Comparison of ENCODE assay signal across 10 mouse cellular contexts in genomic region chr10:61919924-61920654, GRCm38 (mm10). TPM values are rescaled to one million over a fixed set of nuclear protein-coding genes. Genes with fewer than 3 reads are reported as not detected.
DNase-seq lines count a peak whose midpoint lies in the region; ATAC-seq and TF ChIP-seq lines count a peak whose summit lies in the region.
"Had no signal": no experiment of that assay in that cellular context is flagged by ENCODE, and none has a peak within 500 bp of the region (broad histone marks: within the 10 kb centered on the region; RNA-seq: fewer than 3 reads in every experiment).

No protein-coding gene starts in this region.

- peak; percentile 71 for ATAC-seq in kidney, embryonic 14.5 days (ENCODE audit: low FRiP score, low TSS enrichment)
- ATAC-seq in common myeloid progenitor, adult 5-6 weeks (replicated peaks; ENCODE audit: low read depth, poor library complexity, severe bottlenecking), result 0 out of 2 replicates have a peak, but pooled peaks have one; percentile 29
- peak; percentile 74 for ATAC-seq in heart, embryonic 12.5 days (ENCODE audit: insufficient number of reproducible peaks, low FRiP score)
- ATAC-seq in limb, embryonic 13.5 days (ENCODE audit: low FRiP score, low read depth), result peak; percentile 67
- ATAC-seq in CD4-positive, CD25-positive, alpha-beta regulatory T cell, adult 4 months, result no peak
- ATAC-seq in inflammation-experienced regulatory T-cells, adult 6 months, result no peak

- H3K4me2 ChIP-seq in kidney, embryonic 14.5 days (replicated peaks; ENCODE audit: low read depth, low read length), result peak overlapping the region; percentile 5; the same call in 1 of the 2 replicates
- H3K4me2 ChIP-seq in heart, embryonic 12.5 days, result peak overlapping the region; percentile 54
- H3K4me2 ChIP-seq in limb, embryonic 13.5 days (replicated peaks), result peak overlapping the region; percentile 52

- peaks cover 14% of the 10 kb centered on the region for H3K9me3 ChIP-seq in kidney, embryonic 14.5 days (ENCODE audit: control insufficient read depth, low read length)
- H3K9me3 ChIP-seq in heart, embryonic 12.5 days (replicated peaks), result peaks cover 24% of the 10 kb centered on the region
- peaks cover 11% of the 10 kb centered on the region; the same call in 1 of the 2 replicates for H3K9me3 ChIP-seq in limb, embryonic 13.5 days
- H3K9me3 ChIP-seq: G1E had no signal

- H3K27ac ChIP-seq in kidney, embryonic 14.5 days (ENCODE audit: low read depth, low read length), result peak overlapping the region; percentile 68
- H3K27ac ChIP-seq in kidney, adult 2 months (ENCODE audit: insufficient read depth, low read depth, low read length), result no peak overlapping the region
- peak overlapping the region; percentile 91 for H3K27ac ChIP-seq in heart, embryonic 12.5 days (ENCODE audit: poor library complexity, severe bottlenecking)
- peak overlapping the region; percentile 77 for H3K27ac ChIP-seq in limb, embryonic 13.5 days

- 26% methylated on average over 13 of the region's 13 CpGs for WGBS in kidney, embryonic 14.5 days
- WGBS in kidney, adult 2 months, result 27% methylated on average over 13 of the region's 13 CpGs
- 10% methylated on average over 13 of the region's 13 CpGs for WGBS in heart, embryonic 12.5 days
- WGBS in limb, embryonic 13.5 days, result 14% methylated on average over 13 of the region's 13 CpGs

- TF ChIP-seq CTCF in kidney, adult 2 months (conservative IDR thresholded peaks at IDR 0.05; ENCODE audit: insufficient read depth, insufficient read length, low read depth, low read length), result no peak

- TF ChIP-seq POLR2A in kidney, adult 2 months (IDR thresholded peaks at IDR 0.05; ENCODE audit: low read depth, low read length), result no peak

- no peak for DNase-seq in kidney, adult 2 months
- DNase-seq in ovary, adult 18-20 months (ENCODE audit: low spot score), result no peak
- DNase-seq: gastrocnemius, postnatal 36 days had no signal

- peaks cover 21% of the 10 kb centered on the region for H3K4me1 ChIP-seq in kidney, embryonic 14.5 days (ENCODE audit: control insufficient read depth, insufficient read depth, low read length)
- no peaks in the 10 kb centered on the region for H3K4me1 ChIP-seq in kidney, adult 2 months (ENCODE audit: control insufficient read depth, insufficient read depth, low read length)
- H3K4me1 ChIP-seq in heart, embryonic 12.5 days (replicated peaks), result peaks cover 45% of the 10 kb centered on the region
- H3K4me1 ChIP-seq in limb, embryonic 13.5 days, result peaks cover 26% of the 10 kb centered on the region

- H3K36me3 ChIP-seq in kidney, embryonic 14.5 days (ENCODE audit: control insufficient read depth, insufficient read depth, low read length), result no peaks in the 10 kb centered on the region
- no peaks in the 10 kb centered on the region for H3K36me3 ChIP-seq in kidney, adult 2 months (ENCODE audit: control insufficient read depth, insufficient read depth, low read length)
- H3K36me3 ChIP-seq in heart, embryonic 12.5 days, result peaks cover 10% of the 10 kb centered on the region
- no peaks in the 10 kb centered on the region for H3K36me3 ChIP-seq in limb, embryonic 13.5 days
- H3K36me3 ChIP-seq: G1E had no signal

- no peak overlapping the region for H3K4me3 ChIP-seq in kidney, embryonic 14.5 days (ENCODE audit: low read length)
- no peak overlapping the region for H3K4me3 ChIP-seq in kidney, adult 2 months (ENCODE audit: insufficient read depth, low read depth, low read length)
- H3K4me3 ChIP-seq in heart, embryonic 12.5 days, result no peak overlapping the region
- 0 out of 2 replicates have a peak overlapping the region, but pooled peaks have one; percentile 2 for H3K4me3 ChIP-seq in limb, embryonic 13.5 days

- 0 out of 2 replicates have a peak overlapping the region, but pooled peaks have one; percentile 23 for H3K9ac ChIP-seq in kidney, embryonic 14.5 days (ENCODE audit: low read depth, low read length)
- H3K9ac ChIP-seq in heart, embryonic 12.5 days, result peak overlapping the region; percentile 57
- H3K9ac ChIP-seq in limb, embryonic 13.5 days, result 0 out of 2 replicates have a peak overlapping the region, but pooled peaks have one; percentile 31

- no peaks in the 10 kb centered on the region for H3K27me3 ChIP-seq in kidney, embryonic 14.5 days (ENCODE audit: control insufficient read depth, insufficient read depth, low read length)
- H3K27me3 ChIP-seq in kidney, adult 2 months (replicated peaks; ENCODE audit: control insufficient read depth, insufficient read depth, low read length), result no peaks in the 10 kb centered on the region
- H3K27me3 ChIP-seq in heart, embryonic 12.5 days (replicated peaks), result no peaks in the 10 kb centered on the region
- no peaks in the 10 kb centered on the region for H3K27me3 ChIP-seq in limb, embryonic 13.5 days

RNA-seq across cellular contexts. Expression of gene Col13a1, which starts 58.8 kb away (rescaled TPM):
- polyA plus RNA-seq in kidney, embryonic 14.5 days (2014; fragmentation: Nextera tagmentation; extraction: Ambion mirVana), result 4.7 and 6.1 TPM in 2 replicates
- polyA plus RNA-seq in kidney, adult 2 months (2012; rRNA removed), result 0.34 and 0.44 TPM in 2 replicates
- not detected in 2 replicates for total RNA-seq in common myeloid progenitor, adult 5-6 weeks (2017)
- polyA plus RNA-seq in heart, embryonic 12.5 days (2016; fragmentation: Nextera tagmentation; extraction: Ambion mirVana), result 20.6 and 24.2 TPM in 2 replicates
- 4.0 and 4.6 TPM in 2 replicates for polyA plus RNA-seq in limb, embryonic 13.5 days (2015; fragmentation: Nextera tagmentation; extraction: Ambion mirVana)
- not detected for polyA plus RNA-seq in CD4-positive, CD25-positive, alpha-beta regulatory T cell, adult 4 months (2017; shearing (Covaris generic))
- polyA plus RNA-seq in inflammation-experienced regulatory T-cells, adult 6 months (2017; shearing (Covaris generic)), result not detected
- polyA plus RNA-seq: G1E had no signal

Comparison
In these comparisons a context has a peak if more than half of its experiments do, and no peak if none do; other contexts are left out.
1. ATAC-seq: peak in kidney, embryonic 14.5 days (single experiment), common myeloid progenitor, adult 5-6 weeks (single experiment), heart, embryonic 12.5 days (single experiment) and limb, embryonic 13.5 days (single experiment); none in CD4-positive, CD25-positive, alpha-beta regulatory T cell, adult 4 months (single experiment) and inflammation-experienced regulatory T-cells, adult 6 months (single experiment).
2. Peak in every context shown above with its lines, with median percentiles within 50 percentile points of each other: H3K4me2 ChIP-seq and H3K9ac ChIP-seq.